Mouse (Mus musculus) hindbrain, embryonic 10.5 days (tissue): ENCODE results near the gene Atf7ip. TPM values are rescaled to one million over a fixed set of nuclear protein-coding genes. Genes with fewer than 3 reads are reported as not detected.

ENCODE experiments used
- DNase-seq: peaks from one replicate; pipeline ENCODE4 v3.0.0-alpha.2; 2017; ENCODE audit warnings: low spot score
- H3K27ac ChIP-seq: fragments of 300-500 bp; sonication (generic); 2 replicates; pipeline ENCODE4 v1.5.1; 2016; ENCODE audit warnings: mild to moderate bottlenecking, moderate library complexity
- H3K27me3 ChIP-seq: fragments of 300-500 bp; sonication (generic); 2 replicates; pipeline ENCODE4 v1.6.1; 2016; ENCODE audit warnings: mild to moderate bottlenecking; ENCODE audit not compliant: poor library complexity, insufficient read depth, severe bottlenecking
- H3K36me3 ChIP-seq: fragments of 300-500 bp; sonication (generic); 2 replicates; pipeline ENCODE4 v1.6.1; 2016; ENCODE audit warnings: mild to moderate bottlenecking, moderate library complexity
- H3K4me1 ChIP-seq: fragments of 300-500 bp; sonication (generic); replicated peaks from 2 replicates; pipeline ENCODE4 v1.6.1; 2016; ENCODE audit warnings: mild to moderate bottlenecking
- H3K4me3 ChIP-seq: fragments of 300-500 bp; sonication (generic); 2 replicates; pipeline ENCODE4 v1.5.1; 2016; ENCODE audit warnings: mild to moderate bottlenecking, moderate library complexity
- H3K9me3 ChIP-seq: fragments of 300-500 bp; sonication (generic); 2 replicates; pipeline ENCODE4 v1.6.1; 2016; ENCODE audit warnings: mild to moderate bottlenecking, moderate library complexity
- WGBS: fragments of 180-500 bp; shearing (Covaris S2); methylation state at CpG from one replicate; pipeline ENCODE4 v1.1.7; 2016; 5-methylcytosine and 5-hydroxymethylcytosine counted together
- polyA plus RNA-seq: library from polyadenylated mRNA; unstranded; fragments of >200 nt; fragmentation: Nextera tagmentation; extraction: Ambion mirVana; gene quantifications from 2 replicates; pipeline ENCODE4 v1.2.1, GENCODE M21; 2016

The Atf7ip gene
- polyA plus RNA-seq, 1 experiment from 2014 or later = 47.2 TPM

GRCm38 (mm10) chr6:136470321-136471230, 35.4 kb upstream of the Atf7ip start:
- WGBS = 2% methylated on average over 31 of the region's 31 CpGs
- Histone ChIP-seq H3K4me1 (peaks cover 69% of the 10 kb centered on the region), H3K9me3 (0 out of 2 replicates have a peak, but pooled peaks cover under 1% of the 10 kb centered on the region), H3K27me3 (no peaks in the 10 kb centered on the region), H3K27ac (peak overlapping the region; percentile 97), H3K36me3 (no peaks in the 10 kb centered on the region), H3K4me3 (peak overlapping the region; percentile 35)
- peak; percentile 96 for DNase-seq

- H3K27ac ChIP-seq = peak overlapping the region; percentile 97
- H3K4me1 ChIP-seq = peaks cover 67% of the 10 kb centered on the region
- H3K36me3 ChIP-seq = no peaks in the 10 kb centered on the region
- no peak for DNase-seq
- H3K9me3 ChIP-seq = no peaks in the 10 kb centered on the region
- no peaks in the 10 kb centered on the region for H3K27me3 ChIP-seq
- WGBS = 34% methylated on average over 5 of the region's 5 CpGs
- H3K4me3 ChIP-seq = no peak overlapping the region
Observed at GRCm38 (mm10) chr6:136471601-136472000, 34.4 kb upstream of the Atf7ip start.

- Histone ChIP-seq H3K27me3 (no peaks in the 10 kb centered on the region), H3K27ac (peak overlapping the region; percentile 97), H3K36me3 (no peaks in the 10 kb centered on the region), H3K9me3 (no peaks in the 10 kb centered on the region), H3K4me3 (no peak overlapping the region), H3K4me1 (peaks cover 65% of the 10 kb centered on the region)
- 59% methylated on average over 6 of the region's 6 CpGs for WGBS
- DNase-seq = no peak
Observed at GRCm38 (mm10) chr6:136472779-136473178, 33.2 kb upstream of the Atf7ip start.

- Histone ChIP-seq H3K9me3 (no peaks in the 10 kb centered on the region), H3K4me1 (peaks cover 61% of the 10 kb centered on the region), H3K27me3 (no peaks in the 10 kb centered on the region), H3K4me3 (no peak overlapping the region), H3K27ac (peak overlapping the region; percentile 70; the same call in 1 of the 2 replicates), H3K36me3 (no peaks in the 10 kb centered on the region)
- DNase-seq = no peak
- 73% methylated on average over 11 of the region's 11 CpGs for WGBS
Observed at GRCm38 (mm10) chr6:136473472-136474129, 32.4 kb upstream of the Atf7ip start.

- H3K27me3 ChIP-seq = no peaks in the 10 kb centered on the region
- H3K9me3 ChIP-seq = 0 out of 2 replicates have a peak, but pooled peaks cover 4% of the 10 kb centered on the region
- no peak overlapping the region for H3K4me3 ChIP-seq
- peaks cover 44% of the 10 kb centered on the region for H3K4me1 ChIP-seq
- peak; percentile 37 for DNase-seq
- H3K36me3 ChIP-seq = no peaks in the 10 kb centered on the region
- WGBS = 18% methylated on average over 6 of the region's 6 CpGs
- peak overlapping the region; percentile 66 for H3K27ac ChIP-seq
Observed at GRCm38 (mm10) chr6:136475171-136475860, 30.7 kb upstream of the Atf7ip start.

- 81% methylated on average over 1 of the region's 1 CpGs for WGBS
- H3K27me3 ChIP-seq = no peaks in the 10 kb centered on the region
Observed at GRCm38 (mm10) chr6:136477878-136478277, 28.1 kb upstream of the Atf7ip start.

DNA sequence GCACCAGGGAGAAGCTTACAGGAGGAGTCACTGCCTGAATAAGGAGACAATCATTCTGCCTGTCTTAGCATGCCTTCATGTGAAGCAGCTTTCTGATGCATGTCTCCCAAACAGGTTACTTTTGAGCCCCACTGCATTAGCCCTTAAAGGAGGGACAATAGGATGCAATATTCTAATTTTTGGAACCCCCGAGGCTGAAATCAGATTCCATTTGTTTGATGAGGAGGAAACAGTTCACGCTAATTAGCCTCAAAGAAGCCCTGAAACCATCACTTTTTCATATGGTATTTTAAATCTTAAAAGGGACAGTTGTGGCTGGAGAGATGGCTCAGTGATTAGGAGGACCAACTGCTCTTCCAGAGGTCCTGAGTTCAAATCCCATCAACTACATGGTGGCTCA, 22.4 kb upstream of the Atf7ip start:
- no peak overlapping the region for H3K27ac ChIP-seq
- no peaks in the 10 kb centered on the region for H3K36me3 ChIP-seq
- H3K4me3 ChIP-seq = no peak overlapping the region
- H3K27me3 ChIP-seq = 0 out of 2 replicates have a peak, but pooled peaks cover 4% of the 10 kb centered on the region
- WGBS = 77% methylated on average over 2 of the region's 2 CpGs
- no peak for DNase-seq
- H3K4me1 ChIP-seq = peaks cover 13% of the 10 kb centered on the region
- H3K9me3 ChIP-seq = peaks cover 25% of the 10 kb centered on the region

More at GRCm38 (mm10) chr6:136477878-136478277, 28.1 kb upstream of the Atf7ip start:
- no peak for DNase-seq
- Histone ChIP-seq H3K36me3 (no peaks in the 10 kb centered on the region), H3K4me3 (no peak overlapping the region), H3K9me3 (peaks cover 15% of the 10 kb centered on the region), H3K4me1 (peaks cover 18% of the 10 kb centered on the region), H3K27ac (no peak overlapping the region)

DNA sequence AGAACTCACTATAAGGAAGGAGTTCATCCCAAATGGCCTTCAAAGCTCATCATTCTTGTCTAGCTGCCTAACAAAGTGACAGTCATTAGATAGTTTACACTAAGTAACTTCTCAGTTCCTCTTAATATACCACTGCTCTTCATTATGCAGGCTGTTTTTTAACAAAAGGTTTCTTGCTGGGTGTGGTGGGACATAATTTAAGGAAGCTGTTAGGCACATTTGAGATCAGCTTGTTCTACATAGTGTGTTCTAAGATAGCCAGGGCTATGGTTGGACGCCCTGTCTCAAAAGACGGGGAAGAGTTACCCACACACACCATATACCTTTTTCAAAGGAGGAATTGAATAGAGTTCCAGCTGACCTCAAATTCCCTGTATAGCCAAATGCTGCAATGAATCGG, 21.9 kb upstream of the Atf7ip start:
- no peak overlapping the region for H3K27ac ChIP-seq
- H3K36me3 ChIP-seq = no peaks in the 10 kb centered on the region
- 91% methylated on average over 3 of the region's 3 CpGs for WGBS
- H3K4me3 ChIP-seq = no peak overlapping the region
- peaks cover 13% of the 10 kb centered on the region for H3K4me1 ChIP-seq
- 0 out of 2 replicates have a peak, but pooled peaks cover 4% of the 10 kb centered on the region for H3K27me3 ChIP-seq
- DNase-seq = no peak
- peaks cover 25% of the 10 kb centered on the region for H3K9me3 ChIP-seq

- no peak overlapping the region for H3K4me3 ChIP-seq
- H3K4me1 ChIP-seq = peaks cover 13% of the 10 kb centered on the region
- no peaks in the 10 kb centered on the region for H3K36me3 ChIP-seq
- peak overlapping the region; percentile 53; the same call in 1 of the 2 replicates for H3K27ac ChIP-seq
- no peak for DNase-seq
- H3K9me3 ChIP-seq = peaks cover 16% of the 10 kb centered on the region; the same call in 1 of the 2 replicates
- WGBS = 54% methylated on average over 4 of the region's 4 CpGs
- H3K27me3 ChIP-seq = 0 out of 2 replicates have a peak, but pooled peaks cover 4% of the 10 kb centered on the region
Observed at GRCm38 (mm10) chr6:136486166-136486565, 19.8 kb upstream of the Atf7ip start.

DNA sequence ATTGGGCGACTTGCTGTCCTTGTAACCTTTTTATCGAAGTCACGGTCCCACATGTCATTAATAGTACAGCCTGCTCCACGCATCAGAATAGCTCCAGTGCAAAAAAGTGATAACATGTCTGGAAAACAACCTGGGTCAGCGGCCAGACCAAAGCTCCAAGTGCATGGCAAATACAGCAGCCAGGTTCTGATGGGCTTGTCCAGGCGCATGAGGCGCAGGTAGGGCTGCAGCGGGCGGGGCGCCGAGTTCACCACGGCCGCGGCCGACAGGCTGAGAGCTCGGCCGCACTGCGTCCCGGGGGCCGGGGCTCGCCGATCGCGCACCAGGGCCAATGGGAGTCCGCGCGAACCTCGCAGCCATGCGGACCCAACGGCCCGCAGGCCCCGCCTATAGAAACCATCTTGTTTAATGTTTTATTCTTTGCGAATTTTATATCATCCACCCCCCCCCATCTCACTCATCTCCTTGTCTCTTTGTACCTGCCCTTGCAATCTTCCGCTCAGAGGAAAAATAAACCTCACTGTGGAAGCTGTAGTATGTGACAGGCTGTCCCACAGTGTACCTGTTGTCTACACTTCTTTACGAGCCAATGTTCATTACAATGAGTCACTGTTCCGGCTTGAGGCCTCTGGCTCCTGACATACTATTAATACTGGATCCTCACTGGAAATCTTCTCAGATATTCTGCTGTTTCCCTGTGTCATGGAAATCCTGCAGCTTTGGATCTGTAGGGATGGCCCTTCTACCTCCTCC, 19.0 kb upstream of the Atf7ip start:
- 40% methylated on average over 36 of the region's 36 CpGs for WGBS
- peaks cover 13% of the 10 kb centered on the region for H3K4me1 ChIP-seq
- DNase-seq = no peak

GRCm38 (mm10) chr6:136487554-136487950, 18.4 kb upstream of the Atf7ip start:
- 0 out of 2 replicates have a peak, but pooled peaks cover 4% of the 10 kb centered on the region for H3K27me3 ChIP-seq
- WGBS = 84% methylated on average over 1 of the region's 1 CpGs
- H3K4me1 ChIP-seq = peaks cover 13% of the 10 kb centered on the region
- DNase-seq = no peak
- no peak overlapping the region for H3K27ac ChIP-seq
- H3K9me3 ChIP-seq = peaks cover 11% of the 10 kb centered on the region; the same call in 1 of the 2 replicates
- H3K36me3 ChIP-seq = no peaks in the 10 kb centered on the region
- H3K4me3 ChIP-seq = no peak overlapping the region

More for the DNA sequence above, 19.0 kb upstream of the Atf7ip start:
- Histone ChIP-seq H3K9me3 (peaks cover 12% of the 10 kb centered on the region; the same call in 1 of the 2 replicates), H3K27ac (peak overlapping the region; percentile 67), H3K4me3 (peak overlapping the region; percentile 29; the same call in 1 of the 2 replicates), H3K27me3 (0 out of 2 replicates have a peak, but pooled peaks cover 4% of the 10 kb centered on the region), H3K36me3 (no peaks in the 10 kb centered on the region)

DNA sequence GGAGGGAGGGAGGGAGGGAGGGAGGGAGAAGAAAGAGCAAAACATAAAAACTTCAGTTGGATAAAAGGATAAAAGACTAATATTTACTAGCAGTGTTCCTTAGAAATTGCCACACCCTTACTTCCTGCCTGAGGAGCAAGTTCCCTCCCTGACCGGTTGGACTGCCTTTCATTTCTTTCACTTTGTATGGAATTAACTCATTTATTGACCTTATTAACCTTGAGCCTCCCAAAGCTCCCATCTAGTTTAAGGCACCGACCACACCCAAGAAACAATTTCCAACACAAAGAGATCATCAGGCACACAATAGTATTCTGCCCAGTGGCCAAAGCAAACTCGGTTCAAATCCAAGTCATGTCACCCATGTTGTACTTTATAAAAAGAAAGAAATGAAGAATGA, 16.1 kb upstream of the Atf7ip start:
- no peak for DNase-seq
- peaks cover 4% of the 10 kb centered on the region; the same call in 1 of the 2 replicates for H3K9me3 ChIP-seq
- H3K4me3 ChIP-seq = no peak overlapping the region
- 85% methylated on average over 3 of the region's 3 CpGs for WGBS
- no peak overlapping the region for H3K27ac ChIP-seq
- 0 out of 2 replicates have a peak, but pooled peaks cover 4% of the 10 kb centered on the region for H3K27me3 ChIP-seq
- H3K4me1 ChIP-seq = peaks cover 13% of the 10 kb centered on the region
- no peaks in the 10 kb centered on the region for H3K36me3 ChIP-seq
